Mouse (Mus musculus) adrenal gland, postnatal 36 days (tissue): ENCODE data around the gene Ssx2ip. TPM values are rescaled to one million over a fixed set of nuclear protein-coding genes. Genes with fewer than 3 reads are reported as not detected.
A peak's percentile ranks its signal among the peaks of the same experiment; 100 is the strongest.

Source experiments
- DNase-seq, 2 experiments: peaks; one replicate each; pipeline ENCODE4 v3.0.0; 2021; ENCODE audit warnings: mixed read lengths in 1 of 2
- long read RNA-seq, 2 experiments: library from polyadenylated mRNA; stranded (forward); transcript quantifications; one replicate each; pipeline ENCODE4 v2.0.0; 2021; ENCODE audit warnings: borderline sequencing depth in 2 of 2
- total RNA-seq, 2 experiments: library from RNA; stranded (reverse); gene quantifications; 2 replicates each; pipeline ENCODE4 v1.2.3; 2021

The Ssx2ip gene
- 1 to 10 TPM; 8.4 to 9.6 TPM for total RNA-seq
- long read RNA-seq, experiment 1, partial matches to known transcripts, result 1 of 11 reads
- long read RNA-seq, experiment 1, other reads (novel, unspliced or antisense), result 8 of 11 reads
- long read RNA-seq, experiment 2, partial matches to known transcripts, result 0 of 6 reads
- long read RNA-seq, experiment 2, other reads (novel, unspliced or antisense), result 6 of 6 reads

GRCm38 (mm10) chr3:146404311-146405201 lies at the start of gene Ssx2ip:
Ssx2ip (plus strand) TSS chr3:146404642.
- peak; percentile 99 for DNase-seq

- peak in 1 of 2 experiments; percentile 19 for DNase-seq
These were observed 49.3 kb upstream of the Ssx2ip start for GRCm38 (mm10) chr3:146355146-146355545.

DNA sequence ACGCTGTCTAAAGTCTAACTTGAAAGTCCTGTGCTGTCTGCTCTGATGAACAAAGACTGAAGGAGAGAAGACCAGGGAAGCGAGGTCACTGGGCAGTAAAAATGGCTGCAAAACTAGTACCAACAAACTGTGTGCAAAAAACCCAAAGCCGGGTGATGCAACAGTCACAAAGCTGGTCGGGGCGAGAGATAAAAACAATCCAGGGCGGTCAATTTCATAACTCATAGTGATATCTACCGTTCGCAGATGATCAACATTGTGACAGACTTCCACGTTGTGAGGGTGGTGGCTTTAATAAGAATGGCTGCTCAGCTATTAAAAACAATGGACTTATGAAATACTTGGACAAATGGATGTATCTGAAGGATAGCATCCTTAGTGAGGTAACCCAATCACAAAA lies 39.0 kb upstream of the Ssx2ip start:
- no peak for DNase-seq

DNA sequence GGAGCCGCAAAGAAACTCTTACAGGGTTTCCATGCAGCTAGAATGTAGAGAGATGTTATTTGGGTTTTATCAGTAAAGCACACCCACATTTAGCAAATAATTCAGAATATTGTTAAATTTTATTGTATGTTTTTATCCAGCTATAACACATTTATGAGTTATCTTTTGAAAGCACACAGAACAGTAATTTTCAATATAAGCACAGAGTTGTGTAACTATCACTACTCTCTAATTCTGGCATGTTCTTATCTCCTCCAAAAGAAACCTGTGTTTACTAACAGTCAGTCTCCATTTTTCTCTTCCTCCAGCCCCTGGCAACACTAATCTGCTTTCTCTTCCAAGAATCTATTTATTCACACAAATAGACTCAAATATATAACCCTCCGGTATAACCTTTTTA lies 37.4 kb upstream of the Ssx2ip start:
- no peak for DNase-seq

DNA sequence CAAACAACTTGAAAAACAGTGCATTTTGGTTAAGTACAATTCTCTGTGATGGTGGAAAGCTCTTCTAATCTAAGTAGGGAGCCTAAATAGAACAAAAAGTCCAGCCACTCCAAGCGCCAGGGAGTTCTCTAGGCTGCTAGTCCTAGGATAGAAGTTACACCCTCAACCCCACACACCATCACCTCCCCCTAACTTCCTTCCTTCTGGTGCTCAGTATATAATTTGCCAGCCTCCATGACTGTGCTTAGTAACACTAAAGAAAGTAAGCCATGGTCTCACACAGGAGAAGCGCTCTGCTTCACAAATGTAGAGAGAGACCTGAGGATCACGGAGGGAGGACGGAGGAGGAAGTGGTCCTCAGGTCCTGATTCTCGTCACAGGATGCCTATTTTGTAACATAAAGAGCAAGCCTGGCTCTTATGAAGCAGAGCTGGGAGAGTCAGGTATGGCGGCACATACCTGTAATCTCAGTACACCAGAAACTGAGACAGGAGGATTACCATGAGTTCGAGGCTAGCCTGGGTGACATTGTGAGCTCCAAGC lies 33.8 kb upstream of the Ssx2ip start:
- DNase-seq, result no peak

- DNase-seq, result peak; percentile 21 to 32
These were observed 33.2 kb upstream of the Ssx2ip start for GRCm38 (mm10) chr3:146371201-146371600.

DNA sequence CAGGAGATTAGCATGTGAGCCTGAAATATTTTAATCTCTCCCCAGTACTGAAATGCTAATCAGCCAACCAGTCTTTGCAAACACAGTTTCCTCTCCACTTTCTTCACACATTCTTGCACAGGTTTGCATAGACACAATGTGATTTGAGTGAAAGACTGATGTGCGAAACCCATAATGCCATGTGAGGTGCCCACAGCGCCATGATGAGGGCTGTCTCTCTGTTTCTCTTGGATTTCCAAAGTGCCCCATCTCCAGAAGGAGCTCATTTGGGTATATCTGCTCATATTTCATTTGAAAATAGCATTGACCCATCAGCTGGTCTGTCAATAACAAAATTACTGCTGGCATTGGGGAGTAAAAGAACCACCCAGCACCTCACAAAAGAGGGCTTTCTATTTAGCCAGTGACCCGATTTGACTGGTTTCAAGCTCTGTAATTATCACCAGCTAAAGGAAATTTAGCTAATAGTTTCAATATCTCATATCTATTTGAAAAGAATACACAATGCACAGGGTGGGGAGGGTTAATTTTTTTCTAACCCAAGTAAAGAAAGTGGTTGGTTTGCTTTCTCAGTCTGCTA lies 29.8 kb upstream of the Ssx2ip start:
- DNase-seq, result no peak

GRCm38 (mm10) chr3:146375224-146375657 lies 29.2 kb upstream of the Ssx2ip start:
- DNase-seq, result no peak

GRCm38 (mm10) chr3:146376337-146377130 lies 27.9 kb upstream of the Ssx2ip start:
- DNase-seq, result no peak

DNA sequence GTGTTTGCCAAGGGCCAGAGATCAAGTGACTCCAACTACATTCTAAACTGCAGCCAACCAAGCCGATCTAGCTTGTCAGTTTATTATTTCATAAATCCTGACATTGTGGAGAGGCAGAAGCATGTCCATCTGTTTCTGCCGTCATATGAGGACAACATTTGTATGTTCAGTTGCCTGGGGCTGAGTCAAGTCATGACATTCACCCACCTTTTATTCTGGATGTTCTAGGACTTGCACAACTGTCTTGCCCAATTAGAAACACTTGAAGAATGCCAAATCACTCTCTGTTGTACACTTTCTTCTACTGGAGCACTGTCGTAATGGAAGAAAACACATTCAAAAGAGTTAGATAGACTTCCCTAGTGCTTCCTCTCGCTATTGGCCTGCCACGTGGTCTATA lies 27.2 kb upstream of the Ssx2ip start:
- no peak for DNase-seq

GRCm38 (mm10) chr3:146378753-146379152 lies 25.7 kb upstream of the Ssx2ip start:
- DNase-seq, result no peak

GRCm38 (mm10) chr3:146379740-146380466 lies 24.5 kb upstream of the Ssx2ip start:
- no peak for DNase-seq

DNA sequence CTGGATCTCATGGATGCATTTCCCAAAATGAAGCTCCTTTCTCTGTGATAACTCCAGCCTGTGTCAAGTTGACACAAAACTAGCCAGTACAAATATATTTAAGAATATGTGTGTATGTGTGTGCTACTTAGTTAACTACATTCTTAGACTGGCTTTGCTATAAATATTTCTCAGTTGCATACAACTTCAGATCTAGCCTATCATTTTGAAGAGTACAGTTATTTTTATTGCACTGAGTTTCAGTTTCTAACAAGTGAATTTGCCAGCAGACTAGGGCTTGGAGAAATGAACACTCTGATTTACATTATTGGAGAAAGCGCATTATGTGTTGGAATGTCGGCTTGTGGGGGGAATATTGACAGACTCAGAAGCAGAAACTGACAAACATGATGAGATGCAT lies 23.6 kb upstream of the Ssx2ip start:
- DNase-seq, result no peak

- no peak for DNase-seq
These were observed 23.0 kb upstream of the Ssx2ip start for GRCm38 (mm10) chr3:146381471-146381870.

DNA sequence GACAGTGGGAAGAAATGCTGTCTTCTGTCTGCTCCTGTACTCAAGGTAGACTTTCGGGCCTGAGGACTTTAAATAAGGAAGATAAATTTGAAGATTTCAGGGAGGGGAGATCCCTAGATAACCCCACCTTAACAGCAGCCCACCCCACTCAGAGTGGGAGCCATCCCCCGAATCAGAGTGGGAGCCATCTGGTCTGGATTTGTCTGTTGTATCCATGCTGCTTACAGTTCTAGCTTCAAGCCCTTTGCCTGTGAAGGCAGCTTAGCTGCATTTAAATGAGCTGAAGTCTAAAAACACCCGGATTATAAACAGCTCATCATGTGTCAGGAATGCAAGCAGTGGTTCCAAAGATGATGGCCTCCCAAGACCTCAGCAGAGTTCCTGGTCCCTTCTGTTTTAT lies 17.6 kb upstream of the Ssx2ip start:
- no peak for DNase-seq

DNA sequence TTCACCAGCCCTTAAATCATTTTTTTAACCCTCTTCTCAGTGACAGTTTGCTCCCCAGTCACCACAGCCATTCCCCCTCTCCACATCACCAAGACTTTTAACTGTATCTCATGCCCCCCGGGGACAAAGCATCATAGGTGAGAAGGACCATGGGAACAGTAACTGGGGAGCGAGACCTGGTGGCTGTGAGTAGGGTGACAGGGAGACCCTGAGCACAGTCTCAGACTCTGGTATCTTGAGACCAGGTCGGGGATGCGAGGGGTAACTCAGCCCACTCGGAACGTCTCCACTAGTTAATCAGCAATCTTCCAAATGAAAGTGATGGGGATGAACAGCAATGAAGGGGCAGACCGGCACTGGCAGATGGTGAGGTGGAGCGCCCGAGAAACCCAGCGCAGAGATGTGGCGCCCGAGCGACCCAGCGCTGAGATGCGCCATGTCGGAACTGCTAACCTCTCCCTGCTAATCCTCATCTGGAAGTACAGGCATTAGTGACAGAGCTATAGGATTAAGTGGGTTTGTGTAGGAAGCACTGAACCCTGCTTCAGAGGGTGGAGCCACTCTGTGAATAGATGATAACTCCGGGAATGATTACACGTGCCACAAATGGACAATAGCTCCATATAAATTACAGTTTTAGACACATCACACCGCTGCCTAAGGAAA lies 11.7 kb upstream of the Ssx2ip start:
- DNase-seq, result no peak

DNA sequence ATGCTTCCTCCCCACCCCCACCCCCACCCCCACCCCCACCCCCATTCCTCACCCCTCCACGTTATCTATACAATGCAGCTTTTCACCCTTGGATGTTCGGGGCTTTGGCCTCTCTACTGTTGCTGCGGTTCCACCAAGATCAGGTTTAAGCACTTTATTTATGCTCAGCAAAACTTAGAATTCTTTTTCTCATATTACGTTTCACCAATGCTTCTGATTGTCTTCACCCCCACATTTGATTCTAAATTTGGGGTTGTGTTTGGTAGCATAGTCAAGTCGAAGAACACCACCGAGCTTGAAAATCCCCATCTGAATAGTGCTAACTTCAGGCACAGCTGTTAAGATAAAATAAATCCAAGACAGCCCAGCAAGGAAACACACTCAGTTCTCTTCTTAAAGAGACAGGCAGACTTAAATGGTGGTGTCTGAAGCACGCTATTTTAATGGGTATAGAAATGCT lies 10.8 kb upstream of the Ssx2ip start:
- no peak for DNase-seq

DNA sequence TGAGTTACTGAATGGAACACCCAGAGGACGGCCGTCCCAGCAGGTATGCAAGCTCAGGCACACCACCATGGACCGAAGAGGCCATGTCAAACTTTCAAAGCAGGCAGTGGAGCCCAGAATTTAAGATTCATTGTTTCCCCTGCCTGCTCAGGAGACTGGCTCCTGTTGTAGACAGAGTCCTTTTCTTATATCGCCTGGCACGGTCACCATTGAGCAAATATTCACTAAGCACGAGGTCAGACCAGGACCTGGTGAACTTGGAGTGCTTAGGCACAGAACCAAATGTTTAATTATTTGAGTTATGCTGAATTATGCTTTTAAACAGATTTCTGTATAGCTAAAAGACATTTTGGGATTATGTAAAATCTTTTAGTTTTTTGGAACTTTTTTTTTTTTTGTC lies 8.2 kb upstream of the Ssx2ip start:
- DNase-seq, result no peak

DNA sequence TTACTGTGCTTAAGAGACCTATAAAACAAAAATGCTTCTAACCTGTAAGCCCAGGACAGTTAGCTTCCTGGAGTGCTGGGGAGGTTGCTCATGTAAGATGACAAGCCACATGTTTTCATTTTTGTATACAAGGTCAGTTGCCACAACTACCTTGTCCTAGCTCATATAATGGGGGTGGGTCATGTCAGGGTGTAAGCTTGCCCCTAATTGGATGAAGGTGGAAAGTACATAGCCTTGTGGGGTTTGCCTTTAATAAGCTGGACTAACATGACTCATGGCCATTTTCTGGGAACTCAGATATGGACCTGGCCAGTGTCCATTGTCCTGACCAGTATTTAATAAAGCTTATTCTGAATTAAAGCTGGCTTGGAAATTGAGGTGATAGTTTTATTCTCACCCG lies 7.5 kb upstream of the Ssx2ip start:
- DNase-seq, result no peak

- no peak for DNase-seq
These were observed 6.6 kb upstream of the Ssx2ip start for GRCm38 (mm10) chr3:146397847-146398246.

DNA sequence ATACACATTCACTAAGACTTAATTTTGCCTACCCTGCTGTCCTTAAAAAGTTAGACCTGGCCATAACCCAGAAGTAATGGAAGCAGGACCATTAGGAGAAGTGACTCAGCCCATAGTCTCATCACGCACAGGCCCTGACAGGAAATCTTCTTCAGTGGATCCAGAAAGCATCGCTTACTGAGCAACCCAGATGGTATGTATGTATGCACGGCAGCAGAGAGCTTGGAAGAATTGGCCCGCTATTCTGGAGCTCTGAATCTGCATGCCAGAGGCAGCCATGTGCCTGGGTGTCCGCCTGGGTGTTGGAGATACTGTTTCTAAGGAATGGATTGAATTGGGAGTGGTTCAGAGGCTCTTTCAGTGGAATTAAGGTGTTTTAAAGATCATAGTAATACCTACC lies 5.2 kb upstream of the Ssx2ip start:
- no peak for DNase-seq
